Mouse (Mus musculus) heart, postnatal 4 days (tissue): ENCODE measurements around the gene Trim54. TPM values are rescaled to one million over a fixed set of nuclear protein-coding genes. Genes with fewer than 3 reads are reported as not detected.

Experiments
- DNase-seq: peaks from one replicate; pipeline ENCODE4 v3.0.0; 2021
- total RNA-seq, 2 experiments: library from RNA; stranded (reverse); gene quantifications; 2 replicates each; pipeline ENCODE4 v1.2.3; 2021

Trim54 gene
- total RNA-seq: 10 to 100 TPM; 33.4 to 35.6 TPM

DNA sequence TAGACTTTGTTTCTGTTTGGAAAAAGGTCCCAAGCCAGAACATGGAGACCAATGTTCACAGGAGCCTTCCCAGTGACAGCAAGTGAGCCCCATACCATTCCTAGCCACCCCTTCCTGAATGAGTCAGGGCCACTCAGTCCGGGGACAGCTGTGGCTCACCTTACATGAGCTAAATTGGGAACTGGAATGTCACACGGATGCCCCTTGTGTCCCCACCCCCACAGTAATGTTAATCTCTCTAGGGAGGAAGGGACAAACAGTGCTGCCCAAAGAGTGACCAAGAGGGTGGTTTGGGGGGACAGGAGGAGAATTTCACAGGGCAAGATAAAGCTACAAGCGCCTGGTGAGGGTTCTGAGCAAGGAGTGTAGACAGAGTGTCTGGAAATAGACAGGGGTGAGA is at the start of gene Trim54:
TSS of gene Trim54 (plus strand) at position 359 of the 400 bp plus-strand sequence.
- DNase-seq: peak; percentile 43

DNA sequence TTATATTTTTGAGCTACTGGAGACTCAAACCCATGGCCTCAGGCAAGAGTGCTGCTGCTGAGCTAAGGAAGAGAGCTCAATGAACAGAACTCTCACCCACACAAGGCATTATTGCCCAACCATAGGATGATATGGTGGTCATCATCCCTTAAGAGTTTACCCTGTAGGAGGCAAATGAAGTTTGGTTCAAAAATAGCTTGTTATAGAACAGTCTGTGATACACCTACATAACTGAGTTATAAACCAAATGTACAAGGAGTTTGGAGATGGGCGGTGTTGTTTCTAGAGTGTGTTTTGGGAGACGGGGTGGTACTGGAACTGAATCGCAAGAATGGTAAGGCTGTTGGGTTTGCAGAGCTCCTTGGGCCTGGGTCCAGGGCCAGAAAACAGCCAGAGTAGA is 46.7 kb upstream of the Trim54 start:
- no peak for DNase-seq

- no peak for DNase-seq
Measured at GRCm38 (mm10) chr5:31071059-31071458, 45.5 kb upstream of the Trim54 start.

DNA sequence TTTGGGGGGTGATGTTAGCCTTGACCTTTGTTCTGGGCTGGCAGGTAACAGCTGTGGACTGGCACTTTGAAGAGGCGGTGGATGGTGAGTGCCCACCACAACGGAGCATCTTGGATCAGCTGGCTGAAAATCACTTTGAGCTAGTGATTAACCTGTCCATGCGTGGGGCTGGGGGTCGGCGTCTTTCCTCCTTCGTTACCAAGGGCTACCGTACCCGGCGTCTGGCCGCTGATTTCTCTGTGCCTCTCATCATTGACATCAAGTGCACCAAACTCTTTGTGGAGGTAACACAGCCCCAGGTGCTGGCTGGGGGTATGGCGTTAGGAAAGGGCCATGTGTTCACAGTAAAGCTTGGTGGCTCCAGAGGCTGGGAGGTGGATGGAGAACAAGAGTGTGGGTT is 44.7 kb upstream of the Trim54 start:
- DNase-seq: no peak

- no peak for DNase-seq
Measured at GRCm38 (mm10) chr5:31073176-31073575, 43.3 kb upstream of the Trim54 start.

- no peak for DNase-seq
Measured at GRCm38 (mm10) chr5:31076346-31076745, 40.2 kb upstream of the Trim54 start.

- no peak for DNase-seq
Measured at GRCm38 (mm10) chr5:31080059-31080794, 36.3 kb upstream of the Trim54 start.

DNA sequence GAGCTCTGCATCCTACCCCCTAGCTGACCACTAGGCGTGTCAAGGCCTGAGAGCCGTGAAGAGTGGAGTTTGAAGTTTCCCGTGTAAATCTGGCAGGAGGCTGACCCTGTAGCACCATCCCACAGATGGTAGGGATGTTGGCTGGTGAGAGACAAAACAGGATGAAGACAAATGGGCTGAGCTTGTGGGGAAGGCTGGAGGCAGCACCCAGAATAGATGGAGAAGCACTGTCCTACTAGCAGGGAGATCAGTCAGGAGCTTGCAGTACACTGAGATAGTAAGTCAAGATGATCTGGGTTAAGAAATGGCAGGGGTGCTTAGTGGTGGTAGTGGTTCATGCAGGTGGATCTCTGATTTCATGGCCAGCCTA is 35.7 kb upstream of the Trim54 start:
- DNase-seq: no peak

- peak; percentile 69 for DNase-seq
Measured at GRCm38 (mm10) chr5:31081386-31081785, 35.1 kb upstream of the Trim54 start.

DNA sequence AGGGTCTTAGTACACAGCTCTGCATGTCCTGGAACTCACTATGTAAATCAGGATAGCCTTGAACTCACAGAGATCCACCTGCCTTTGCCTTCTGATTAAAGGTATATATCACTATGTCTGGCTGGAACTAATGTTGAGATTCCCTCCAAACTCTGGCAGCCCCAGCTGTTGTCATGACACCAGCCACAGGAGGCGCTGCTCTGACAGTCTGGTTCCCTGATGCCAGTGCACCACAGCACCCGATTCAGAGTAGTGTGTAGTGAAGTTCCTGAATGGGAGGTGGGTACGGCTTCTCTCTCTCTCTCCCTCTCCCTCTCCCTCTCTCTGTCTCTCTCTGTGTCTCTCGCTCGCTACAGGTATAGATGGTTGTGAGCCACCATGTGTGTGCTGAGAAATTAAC is 34.2 kb upstream of the Trim54 start:
- peak; percentile 83 for DNase-seq

GRCm38 (mm10) chr5:31082935-31083625 is 33.4 kb upstream of the Trim54 start:
- DNase-seq: peak; percentile 37

- DNase-seq: no peak
Measured at GRCm38 (mm10) chr5:31083949-31084348, 32.6 kb upstream of the Trim54 start.

GRCm38 (mm10) chr5:31086606-31087005 is 29.9 kb upstream of the Trim54 start:
- no peak for DNase-seq

- no peak for DNase-seq
Measured at GRCm38 (mm10) chr5:31087131-31087530, 29.4 kb upstream of the Trim54 start.

GRCm38 (mm10) chr5:31092231-31092975 is 24.1 kb upstream of the Trim54 start:
- DNase-seq: no peak

GRCm38 (mm10) chr5:31093151-31094041 is 23.1 kb upstream of the Trim54 start:
- peak; percentile 40 for DNase-seq

- no peak for DNase-seq
Measured at GRCm38 (mm10) chr5:31094100-31094798, 22.3 kb upstream of the Trim54 start.

DNA sequence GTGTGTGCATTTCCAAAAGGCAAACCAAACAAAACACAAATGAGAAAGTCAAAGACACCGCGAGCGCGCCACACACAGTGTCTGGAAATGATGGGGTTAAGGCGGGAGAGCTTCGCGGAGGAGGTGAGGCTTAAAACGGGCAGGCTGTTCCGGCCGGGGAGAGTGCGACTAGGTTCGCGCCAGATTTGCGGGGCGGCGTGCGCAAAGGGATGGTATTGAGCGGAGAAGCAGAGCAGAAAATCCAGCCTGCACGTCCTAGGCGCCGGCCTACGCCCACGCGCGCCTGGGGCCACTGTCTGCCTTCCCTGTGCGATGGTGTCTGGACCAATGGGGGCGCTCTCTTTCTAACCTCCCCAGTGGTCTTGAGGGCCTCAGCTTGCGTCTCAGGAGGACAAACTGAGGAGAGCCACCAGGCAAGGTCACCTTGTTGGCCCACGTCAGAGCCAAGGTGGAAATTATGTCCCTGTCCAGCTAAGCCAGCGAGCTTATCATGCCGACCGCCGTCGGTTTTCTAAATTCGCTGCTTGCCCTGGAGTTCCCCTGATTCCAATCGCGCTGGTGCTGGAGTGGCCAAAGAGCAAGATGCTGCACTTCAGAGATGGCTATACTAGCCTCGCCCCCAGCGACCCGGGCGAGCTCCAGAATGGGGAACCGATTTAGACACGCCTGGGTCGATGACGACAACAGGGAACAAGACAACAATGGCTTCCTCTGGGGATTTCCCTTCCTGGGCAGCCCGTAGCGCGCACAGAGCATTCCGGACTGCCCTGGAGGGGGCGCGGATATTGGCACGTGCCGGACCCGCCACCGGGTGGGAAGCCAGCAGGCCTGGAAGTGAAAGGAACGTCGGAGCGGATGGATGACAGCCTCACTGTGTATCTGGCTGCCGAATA is 21.5 kb upstream of the Trim54 start:
- DNase-seq: peak; percentile 78

- DNase-seq: no peak
Measured at GRCm38 (mm10) chr5:31095711-31096480, 20.6 kb upstream of the Trim54 start.

GRCm38 (mm10) chr5:31105814-31106335 is 10.6 kb upstream of the Trim54 start, which contains the start of gene Dnajc5g:
Gene Dnajc5g (plus strand): TSS chr5:31106285.
- no peak for DNase-seq
